Mouse (Mus musculus): Measurements from ENCODE around the gene Srsf10. TPM values are rescaled to one million over a fixed set of nuclear protein-coding genes. Genes with fewer than 3 reads are reported as not detected.

The Srsf10 gene
- total RNA-seq, 2 experiments from 2014 or later: 125 to 147 TPM

DNA sequence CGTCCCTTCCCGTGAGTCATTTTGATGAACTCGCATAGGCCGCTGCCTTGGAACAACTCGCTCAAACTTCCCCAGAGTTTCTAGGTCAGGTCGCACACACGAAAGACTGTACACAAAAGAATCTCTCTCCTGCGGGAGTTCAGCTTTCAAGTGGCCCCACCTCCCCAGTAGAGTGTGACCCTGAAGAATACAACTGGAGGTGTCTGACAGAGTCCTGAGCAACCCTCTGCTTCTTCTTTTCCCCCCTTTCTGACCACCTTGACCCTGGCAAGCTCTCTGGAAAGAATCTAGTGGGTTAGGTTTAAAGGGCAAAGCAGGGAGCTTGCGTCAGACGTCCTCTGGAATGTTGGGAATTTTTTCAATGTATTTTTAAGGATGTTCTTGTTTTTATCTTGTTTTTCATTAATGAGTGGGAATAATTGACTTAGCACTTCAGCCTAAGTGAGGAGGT lies 27.9 kb downstream of the Srsf10 start:
- no peak for ATAC-seq (ENCODE audit: poor library complexity, severe bottlenecking)

- ATAC-seq (ENCODE audit: poor library complexity, severe bottlenecking): no peak
These were observed 28.5 kb downstream of the Srsf10 start for GRCm38 (mm10) chr4:135883881-135884516.

DNA sequence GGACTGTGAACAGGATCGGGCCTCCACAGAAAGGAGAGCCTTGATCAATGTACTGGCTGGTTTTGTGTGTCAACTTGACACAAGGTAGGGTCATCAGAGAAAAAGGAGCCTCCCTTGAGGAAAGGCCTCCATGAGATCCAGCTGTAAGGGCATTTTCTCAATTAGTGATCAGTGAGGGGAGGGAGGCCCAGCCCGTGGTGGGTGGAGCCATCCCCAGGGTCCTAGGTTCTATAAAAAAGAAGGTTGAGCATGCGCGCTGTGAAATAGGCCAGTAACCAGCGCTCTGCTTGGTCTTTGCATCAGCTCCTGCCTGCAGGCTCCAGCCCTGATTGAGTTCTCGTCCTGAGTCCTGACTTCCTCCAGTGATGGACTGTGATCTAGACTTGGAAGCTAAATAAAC lies 29.0 kb downstream of the Srsf10 start:
- no peak for ATAC-seq (ENCODE audit: poor library complexity, severe bottlenecking)

GRCm38 (mm10) chr4:135885676-135886075 lies 30.1 kb downstream of the Srsf10 start:
- ATAC-seq (ENCODE audit: poor library complexity, severe bottlenecking): no peak

DNA sequence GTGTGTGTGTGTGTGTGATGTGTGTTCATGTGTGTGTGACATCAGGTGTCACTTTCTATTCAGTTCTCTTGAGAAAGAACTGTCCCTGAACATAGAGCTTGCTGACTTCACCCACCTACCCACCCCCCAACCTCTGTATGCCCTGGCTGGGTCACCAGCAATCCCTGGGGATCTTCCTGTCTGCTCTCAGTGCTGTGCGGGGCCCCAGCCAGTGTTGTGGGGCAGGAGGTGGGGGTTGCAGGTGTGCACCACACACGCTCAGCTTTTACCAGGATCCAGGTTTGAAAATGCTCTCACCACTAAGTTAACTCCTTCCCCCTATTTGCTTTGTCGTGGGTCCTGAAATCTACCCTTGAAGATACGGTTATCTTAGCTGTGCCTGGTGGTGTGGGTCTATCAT lies 30.6 kb downstream of the Srsf10 start:
- ATAC-seq (ENCODE audit: poor library complexity, severe bottlenecking): no peak

DNA sequence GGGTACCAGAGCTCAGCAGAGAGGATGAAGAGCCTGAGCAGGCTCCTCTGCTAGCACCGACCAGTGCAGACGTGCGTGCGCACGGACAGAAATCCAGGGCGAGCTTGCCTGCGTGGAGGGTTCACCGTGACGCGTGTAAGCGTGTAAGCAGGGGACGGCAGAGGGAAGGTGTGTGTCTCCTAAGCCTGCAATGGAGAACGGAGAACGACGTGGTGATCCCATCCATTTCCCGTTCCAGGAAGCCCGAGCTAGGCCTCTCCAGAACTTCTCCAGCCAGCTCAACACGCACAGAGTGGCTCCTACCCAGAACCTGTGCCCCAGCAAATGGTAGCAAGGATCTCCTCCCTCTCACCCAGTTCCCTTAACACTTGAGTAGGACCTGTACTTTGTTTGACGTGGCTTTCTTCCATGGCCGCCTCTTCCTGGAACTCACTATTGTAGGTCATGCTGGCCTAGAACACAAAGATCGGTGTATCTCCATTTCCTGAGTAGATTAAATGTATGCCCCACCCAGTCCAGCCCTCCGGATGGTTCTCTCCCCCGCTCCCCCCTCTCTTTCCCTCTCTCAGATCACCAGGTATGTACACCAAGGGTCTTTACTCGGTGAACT lies 33.0 kb downstream of the Srsf10 start:
- ATAC-seq (ENCODE audit: poor library complexity, severe bottlenecking): no peak

GRCm38 (mm10) chr4:135889146-135889883 lies 33.8 kb downstream of the Srsf10 start:
- ATAC-seq (ENCODE audit: poor library complexity, severe bottlenecking): no peak

DNA sequence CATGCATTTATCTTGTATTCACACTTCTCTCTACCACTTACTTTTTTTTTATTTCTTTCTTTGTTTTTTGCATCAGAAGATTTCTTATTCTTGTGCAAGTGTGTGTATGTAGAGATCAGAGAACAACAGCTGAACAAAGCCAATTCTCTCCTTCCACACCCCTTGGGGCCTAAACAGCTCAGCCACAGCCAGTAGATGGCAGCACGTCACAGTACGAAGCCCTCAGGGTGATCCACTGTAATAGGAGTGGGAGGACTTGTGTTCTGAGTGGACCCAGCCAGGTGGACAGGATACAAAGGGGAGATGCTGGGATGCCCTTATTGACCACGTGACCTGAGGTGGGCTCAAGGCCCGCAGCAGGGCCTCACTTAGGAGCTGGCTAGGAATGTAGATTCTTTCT lies 34.3 kb downstream of the Srsf10 start:
- peak; percentile 93 for ATAC-seq (ENCODE audit: poor library complexity, severe bottlenecking)

GRCm38 (mm10) chr4:135891539-135891938 lies 36.0 kb downstream of the Srsf10 start:
- peak; percentile 69 for ATAC-seq (ENCODE audit: poor library complexity, severe bottlenecking)

GRCm38 (mm10) chr4:135892884-135893283 lies 37.3 kb downstream of the Srsf10 start:
- no peak for ATAC-seq (ENCODE audit: poor library complexity, severe bottlenecking)

DNA sequence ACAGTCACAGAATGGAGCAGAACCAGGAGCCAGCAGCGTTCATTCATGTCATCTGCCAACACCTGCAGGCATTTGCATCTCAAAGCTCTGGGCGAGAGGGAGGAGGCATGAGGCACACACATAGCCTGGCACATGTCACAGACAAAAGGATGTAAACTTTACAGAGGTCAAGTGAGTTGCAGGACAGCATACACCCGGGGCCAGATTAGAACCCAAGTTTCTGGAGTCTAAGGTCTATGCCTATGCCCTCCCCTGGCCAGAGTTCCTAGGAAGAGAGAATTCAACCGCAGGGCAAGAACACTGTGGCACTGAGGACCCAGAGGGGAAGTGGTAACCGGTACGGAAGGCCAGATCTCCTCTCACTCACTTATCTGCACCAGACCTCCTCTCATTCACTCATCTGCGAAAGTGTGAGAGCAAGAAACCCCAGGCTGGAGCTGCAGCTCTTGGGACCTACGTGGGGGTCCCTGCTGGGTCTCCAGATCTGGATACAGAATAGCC lies 39.6 kb downstream of the Srsf10 start, which contains the start of gene Cnr2:
TSS of gene Cnr2 (plus strand) at position 324 of the 501 bp plus-strand sequence.
- peak; percentile 33 for ATAC-seq (ENCODE audit: poor library complexity, severe bottlenecking)

DNA sequence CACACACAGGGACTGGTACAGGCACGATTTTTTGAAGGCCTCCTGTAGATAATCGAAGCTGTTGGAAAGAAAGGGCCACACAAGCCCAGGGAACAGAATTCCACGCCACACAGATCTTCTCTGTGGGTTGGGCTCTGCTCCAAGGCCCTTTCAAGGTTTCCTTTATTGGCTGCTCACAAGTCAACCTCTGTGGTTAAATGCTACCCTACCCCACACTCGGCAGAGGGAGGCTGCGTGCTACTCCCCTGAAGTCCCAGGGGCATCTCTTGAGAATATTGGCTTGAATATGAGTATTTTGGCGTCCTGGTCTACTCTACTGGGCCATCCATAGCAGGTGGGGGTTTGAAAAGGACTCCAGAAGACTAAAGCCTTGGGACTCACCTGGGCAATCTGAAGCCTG lies 40.6 kb downstream of the Srsf10 start:
- ATAC-seq (ENCODE audit: poor library complexity, severe bottlenecking): no peak

DNA sequence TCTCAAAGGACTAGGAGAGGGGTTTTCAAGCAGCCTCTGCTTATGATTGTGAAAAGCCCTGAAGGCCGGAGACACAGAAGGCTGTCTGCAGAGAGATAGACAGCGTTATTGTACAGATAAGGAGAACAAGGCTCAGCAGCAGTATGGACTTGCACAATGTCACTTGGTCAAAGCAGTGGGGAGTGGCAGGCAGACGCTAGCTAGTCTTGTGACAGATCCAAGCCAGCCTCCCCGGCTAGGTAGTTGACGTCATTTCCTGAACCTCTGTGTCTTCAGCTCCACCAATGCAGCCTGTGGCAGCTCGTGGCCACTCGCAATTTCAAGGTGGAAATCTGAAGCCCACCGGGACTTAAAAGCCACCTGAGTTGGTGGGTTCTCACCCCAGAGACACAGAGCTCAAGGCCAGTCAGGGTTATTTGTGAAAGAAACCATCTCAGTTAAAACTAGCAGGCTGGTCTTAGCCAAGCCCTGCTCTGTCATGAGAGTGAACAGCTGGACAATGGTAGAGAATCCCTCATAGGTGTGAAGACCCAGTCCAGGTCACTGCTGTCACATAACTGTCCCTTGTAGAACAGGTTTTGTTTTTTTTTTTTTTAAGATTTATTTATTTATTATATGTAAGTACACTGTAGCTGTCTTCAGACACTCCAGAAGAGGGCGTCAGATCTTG lies 43.0 kb downstream of the Srsf10 start:
- ATAC-seq (ENCODE audit: poor library complexity, severe bottlenecking): peak; percentile 84

- ATAC-seq (ENCODE audit: poor library complexity, severe bottlenecking): peak; percentile 72
These were observed 43.5 kb downstream of the Srsf10 start for GRCm38 (mm10) chr4:135899050-135899448.

DNA sequence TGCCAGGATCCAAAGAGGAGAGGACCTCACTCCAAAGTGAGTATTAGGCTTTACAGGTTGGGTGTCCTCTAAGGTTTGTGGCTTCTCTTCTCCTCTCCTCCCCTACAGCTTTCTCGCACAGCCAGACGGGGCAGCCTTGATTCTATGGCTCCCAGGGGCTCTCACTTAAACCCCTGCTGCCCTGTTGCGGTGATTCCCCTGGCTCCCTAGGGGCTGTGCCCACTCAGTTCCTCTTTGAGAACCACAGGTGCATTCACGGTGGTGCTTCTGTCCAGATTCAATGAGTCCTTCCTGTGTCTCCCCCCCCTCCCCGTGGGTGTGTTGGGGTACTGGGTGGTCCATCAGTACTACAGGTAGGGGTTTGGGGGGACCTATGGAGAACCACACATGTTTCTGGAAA lies 44.5 kb downstream of the Srsf10 start:
- no peak for ATAC-seq (ENCODE audit: poor library complexity, severe bottlenecking)

DNA sequence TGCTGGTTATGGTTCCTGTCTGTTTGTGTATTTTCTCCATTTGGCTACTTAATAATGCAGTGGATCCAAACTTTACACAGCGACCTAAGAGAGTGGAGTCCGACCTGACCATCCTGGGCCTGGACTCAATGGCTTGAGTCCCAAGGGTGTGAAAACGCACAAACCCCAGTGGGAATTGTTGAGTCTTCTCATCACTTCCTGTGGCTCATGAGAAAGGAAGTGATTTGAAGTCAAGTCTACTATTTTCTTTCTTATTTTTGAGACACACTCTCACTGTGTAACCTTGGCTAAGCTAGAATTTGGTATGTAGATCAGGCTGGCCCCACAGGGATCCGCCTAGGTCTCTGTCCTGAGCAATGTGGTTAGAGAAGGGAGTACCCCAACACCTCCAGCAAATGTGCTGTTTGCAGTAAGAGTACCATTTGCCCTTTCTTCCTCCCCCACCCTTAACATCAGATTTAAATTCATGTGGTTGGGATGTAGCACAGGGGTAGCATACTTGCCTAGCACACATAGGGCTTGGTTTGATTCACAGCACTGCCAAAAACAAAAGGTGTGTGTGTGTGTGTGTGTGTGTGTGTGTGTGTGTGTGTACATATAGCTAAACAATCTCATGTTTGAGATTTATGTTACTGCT lies 47.2 kb downstream of the Srsf10 start:
- no peak for ATAC-seq (ENCODE audit: poor library complexity, severe bottlenecking)

- no peak for ATAC-seq (ENCODE audit: poor library complexity, severe bottlenecking)
These were observed 49.3 kb downstream of the Srsf10 start for GRCm38 (mm10) chr4:135904810-135905209.

DNA sequence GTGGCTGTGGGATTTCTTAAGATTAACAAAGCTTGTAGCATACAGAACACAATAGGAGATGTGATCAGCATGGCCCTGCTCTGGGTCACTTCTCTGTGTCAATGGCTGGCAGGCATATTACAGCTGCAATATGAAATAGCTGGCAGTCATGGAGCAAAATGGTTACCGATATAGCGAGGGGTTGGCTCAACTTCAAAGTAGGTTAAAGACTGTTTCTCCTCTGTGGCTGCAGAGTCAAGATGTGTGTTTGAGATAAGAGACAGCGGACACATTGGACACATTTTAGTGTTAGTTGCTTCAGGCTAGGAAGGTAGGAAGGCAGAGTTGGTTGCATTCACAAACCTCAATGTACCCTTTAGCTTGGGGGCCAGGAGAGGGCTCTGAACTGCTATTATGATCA lies 51.1 kb downstream of the Srsf10 start:
- no peak for ATAC-seq (ENCODE audit: poor library complexity, severe bottlenecking)

GRCm38 (mm10) chr4:135909326-135910066 lies 53.9 kb downstream of the Srsf10 start:
- no peak for ATAC-seq (ENCODE audit: poor library complexity, severe bottlenecking)

GRCm38 (mm10) chr4:135911531-135911930 lies 56.0 kb downstream of the Srsf10 start:
- no peak for ATAC-seq (ENCODE audit: poor library complexity, severe bottlenecking)
